Mouse (Mus musculus): ENCODE measurements around the gene Atg4d. TPM values are rescaled to one million over a fixed set of nuclear protein-coding genes. Genes with fewer than 3 reads are reported as not detected.
"Not testable (repeated sequence)": the region's sequence is repeated elsewhere in the genome, so short reads cannot be mapped to it uniquely, and the experiment has no call there.

Atg4d gene
- polyA plus RNA-seq, 1 experiment, result 53.1 TPM

DNA sequence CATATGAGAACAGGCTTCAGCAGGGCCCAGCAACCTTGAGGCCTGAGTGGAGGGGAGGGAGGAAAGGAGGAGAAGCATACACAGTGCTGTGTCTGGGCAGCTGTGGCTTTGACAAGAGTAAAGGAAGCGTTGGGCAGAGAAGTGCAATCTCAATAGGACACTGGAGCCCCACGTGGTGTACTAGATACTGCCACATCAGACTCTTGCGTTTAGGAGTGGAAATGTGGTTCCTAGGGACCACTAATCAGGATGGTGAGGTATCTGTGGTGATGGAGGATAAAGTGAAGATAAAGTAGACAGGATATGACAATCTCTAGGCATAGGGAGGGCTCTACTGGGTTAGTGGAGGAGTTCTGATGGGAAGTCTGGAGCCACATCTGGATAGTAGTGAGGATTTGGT, 21.7 kb downstream of the Atg4d start:
- H3K27me3 ChIP-seq (replicated peaks), result no peaks in the 10 kb centered on the region
- peaks cover 56% of the 10 kb centered on the region for H3K36me3 ChIP-seq (replicated peaks; ENCODE audit: low read length)
- peaks cover 56% of the 10 kb centered on the region for H3K4me1 ChIP-seq
- H3K9me3 ChIP-seq, result no peaks in the 10 kb centered on the region
- TF ChIP-seq GATA1 (IDR thresholded peaks at IDR 0.05; ENCODE audit: borderline replicate concordance, low read length), result no peak; the same call in 2 of the 3 replicates
- no peak for TF ChIP-seq FLI1 (IDR thresholded peaks at IDR 0.05; ENCODE audit: low read length)
- peak overlapping the region; percentile 96 for H3K4me3 ChIP-seq (replicated peaks)

DNA sequence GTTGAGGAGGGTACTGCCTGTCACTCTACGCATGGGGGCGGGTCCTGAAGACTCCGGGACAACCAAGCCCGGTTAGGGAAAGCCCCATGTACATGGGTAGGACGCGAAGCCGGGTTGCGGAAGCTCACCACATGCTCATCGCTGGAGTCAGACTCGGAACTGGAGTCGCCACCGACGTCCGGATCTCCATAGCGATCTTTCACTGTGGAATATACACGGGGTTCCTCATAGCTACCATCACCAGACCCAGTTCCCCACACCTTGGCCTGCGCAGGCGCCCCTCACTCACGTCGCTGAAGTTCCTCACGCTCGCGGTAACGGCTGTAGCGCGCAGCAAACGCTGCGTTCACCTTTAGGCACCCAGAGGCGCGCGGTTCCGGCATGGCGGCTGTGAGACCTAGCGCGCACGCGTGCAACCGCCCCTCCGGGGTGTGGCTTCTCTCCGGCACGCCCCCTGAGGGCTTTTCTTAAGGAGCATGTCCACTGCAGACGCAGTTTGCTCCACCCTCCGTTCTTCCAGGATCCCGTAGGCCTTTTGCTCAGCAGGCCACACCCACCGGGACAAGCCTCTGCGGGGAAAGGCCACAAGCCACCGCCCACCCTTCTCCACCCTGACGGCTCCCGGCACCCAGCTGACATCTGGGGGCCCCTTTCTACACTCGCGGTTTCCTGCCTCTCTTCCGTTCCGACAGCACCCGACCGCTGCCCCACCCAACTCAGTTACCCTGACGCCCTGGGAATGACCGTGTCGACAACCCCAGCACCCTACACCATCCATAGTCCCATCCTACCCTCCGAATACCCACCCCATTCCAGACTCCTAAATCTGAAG, 22.7 kb downstream of the Atg4d start, which contains the start of gene Kri1:
TSS of gene Kri1 (minus strand) at position 399 of the 832 bp plus-strand sequence.
- Histone ChIP-seq H3K9me3 (no peaks in the 10 kb centered on the region), H3K27me3 (replicated peaks) (no peaks in the 10 kb centered on the region), H3K36me3 (replicated peaks; ENCODE audit: low read length) (peaks cover 47% of the 10 kb centered on the region), H3K4me1 (peaks cover 59% of the 10 kb centered on the region), H3K4me3 (replicated peaks) (peak within 1 kb of the TSS; percentile 96)
- TF ChIP-seq FLI1 (IDR thresholded peaks at IDR 0.05; ENCODE audit: low read length) (peak; percentile 74; the same call in 1 of the 2 replicates), GATA1 (IDR thresholded peaks at IDR 0.05; ENCODE audit: borderline replicate concordance, low read length) (no peak)

GRCm38 (mm10) chr9:21288404-21289336, 23.6 kb downstream of the Atg4d start:
- peaks cover 56% of the 10 kb centered on the region for H3K4me1 ChIP-seq
- no peaks in the 10 kb centered on the region for H3K9me3 ChIP-seq
- H3K27me3 ChIP-seq (replicated peaks), result no peaks in the 10 kb centered on the region
- peak overlapping the region; percentile 96 for H3K4me3 ChIP-seq (replicated peaks)
- TF ChIP-seq FLI1 (IDR thresholded peaks at IDR 0.05; ENCODE audit: low read length) (no peak), GATA1 (IDR thresholded peaks at IDR 0.05; ENCODE audit: borderline replicate concordance, low read length) (no peak)
- peaks cover 40% of the 10 kb centered on the region for H3K36me3 ChIP-seq (replicated peaks; ENCODE audit: low read length)

- no peak for TF ChIP-seq GATA1 (IDR thresholded peaks at IDR 0.05; ENCODE audit: borderline replicate concordance, low read length)
- TF ChIP-seq FLI1 (IDR thresholded peaks at IDR 0.05; ENCODE audit: low read length), result no peak
- peaks cover 49% of the 10 kb centered on the region for H3K4me1 ChIP-seq
- no peaks in the 10 kb centered on the region for H3K9me3 ChIP-seq
- H3K4me3 ChIP-seq (replicated peaks), result peak overlapping the region; percentile 96
- H3K27me3 ChIP-seq (replicated peaks), result no peaks in the 10 kb centered on the region
- H3K36me3 ChIP-seq (replicated peaks; ENCODE audit: low read length), result peaks cover 33% of the 10 kb centered on the region
These were observed 24.2 kb downstream of the Atg4d start for GRCm38 (mm10) chr9:21289337-21289671.

GRCm38 (mm10) chr9:21290589-21290988, 25.5 kb downstream of the Atg4d start:
- no peaks in the 10 kb centered on the region for H3K9me3 ChIP-seq
- H3K4me3 ChIP-seq (replicated peaks), result peak overlapping the region; percentile 96
- H3K36me3 ChIP-seq (replicated peaks; ENCODE audit: low read length), result peaks cover 21% of the 10 kb centered on the region
- H3K27me3 ChIP-seq (replicated peaks), result no peaks in the 10 kb centered on the region
- no peak for TF ChIP-seq FLI1 (IDR thresholded peaks at IDR 0.05; ENCODE audit: low read length)
- no peak for TF ChIP-seq GATA1 (IDR thresholded peaks at IDR 0.05; ENCODE audit: borderline replicate concordance, low read length)
- H3K4me1 ChIP-seq, result peaks cover 43% of the 10 kb centered on the region

DNA sequence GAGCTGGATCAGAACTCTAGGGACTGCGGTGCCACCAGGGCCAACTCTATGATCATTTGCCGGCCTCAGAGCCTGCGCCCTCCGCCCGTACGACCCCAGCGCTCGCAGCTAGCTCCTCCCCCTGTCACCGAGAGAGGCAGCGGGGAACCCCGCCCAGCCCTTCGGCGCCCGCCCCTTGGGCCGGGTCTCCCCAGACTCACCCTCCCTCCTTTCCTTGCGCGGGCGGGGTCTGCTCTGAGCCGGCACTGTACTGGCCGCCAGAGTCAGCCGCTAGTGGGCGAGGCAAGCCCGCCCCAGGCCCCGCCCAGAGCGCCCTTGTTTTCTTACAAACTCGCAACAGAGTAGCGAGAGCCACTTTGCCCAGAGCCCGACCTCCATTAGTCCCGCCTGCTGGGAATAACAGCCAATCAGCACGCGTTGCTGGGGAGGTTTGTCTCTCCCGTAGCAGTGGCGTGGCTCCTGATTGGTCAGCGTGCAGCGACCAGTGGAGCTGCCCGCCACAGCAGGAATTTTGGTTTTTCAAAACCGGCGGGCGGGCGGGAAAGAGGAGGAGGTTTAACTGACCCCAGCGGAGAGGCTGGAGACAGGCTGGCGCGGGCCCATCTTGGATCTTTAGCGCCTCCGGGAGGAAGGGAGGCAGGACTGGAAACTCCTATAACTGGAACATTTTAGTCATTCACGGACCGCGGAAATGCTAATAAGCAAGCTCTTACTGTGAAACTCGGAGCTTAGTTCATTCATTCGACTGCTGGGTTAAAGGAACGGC, 26.1 kb downstream of the Atg4d start, which contains the start of gene Cdkn2d:
TSS of gene Cdkn2d (minus strand) at position 386 of the 766 bp plus-strand sequence.
- Histone ChIP-seq H3K36me3 (replicated peaks; ENCODE audit: low read length) (peaks cover 16% of the 10 kb centered on the region), H3K27me3 (replicated peaks) (no peaks in the 10 kb centered on the region), H3K9me3 (no peaks in the 10 kb centered on the region), H3K4me1 (peaks cover 37% of the 10 kb centered on the region), H3K4me3 (replicated peaks) (peak within 1 kb of the TSS; percentile 96)
- TF ChIP-seq GATA1 (IDR thresholded peaks at IDR 0.05; ENCODE audit: borderline replicate concordance, low read length) (no peak), FLI1 (IDR thresholded peaks at IDR 0.05; ENCODE audit: low read length) (peak; percentile 41; the same call in 1 of the 2 replicates)

GRCm38 (mm10) chr9:21291868-21292267, 26.8 kb downstream of the Atg4d start:
- peaks cover 11% of the 10 kb centered on the region for H3K36me3 ChIP-seq (replicated peaks; ENCODE audit: low read length)
- H3K4me3 ChIP-seq (replicated peaks), result peak overlapping the region; percentile 96
- H3K27me3 ChIP-seq (replicated peaks); H3K9me3 ChIP-seq: not testable (repeated sequence)
- peaks cover 36% of the 10 kb centered on the region for H3K4me1 ChIP-seq

DNA sequence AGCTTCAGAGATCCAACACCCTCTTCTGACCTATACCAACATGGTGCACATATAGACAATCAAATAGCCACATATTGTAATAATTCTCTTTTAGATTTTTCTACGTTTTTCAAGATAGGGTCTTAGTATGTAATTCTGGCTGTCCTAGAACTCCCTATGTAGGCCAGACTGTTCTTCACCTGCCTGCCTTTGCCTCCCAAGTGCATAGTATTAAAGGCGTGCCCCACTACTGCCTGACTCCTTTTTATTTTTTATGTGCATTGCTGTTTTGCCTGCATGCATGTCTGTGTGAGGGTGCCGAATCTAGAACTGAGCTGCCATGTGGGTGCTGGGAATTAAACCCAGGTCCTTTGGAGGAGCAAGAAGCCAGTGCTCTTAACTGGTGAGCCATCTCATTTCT, 27.2 kb downstream of the Atg4d start:
- no peak for TF ChIP-seq GATA1 (IDR thresholded peaks at IDR 0.05; ENCODE audit: borderline replicate concordance, low read length)
- TF ChIP-seq FLI1 (IDR thresholded peaks at IDR 0.05; ENCODE audit: low read length), result no peak
- Histone ChIP-seq H3K4me1 (peaks cover 36% of the 10 kb centered on the region), H3K9me3 (no peaks in the 10 kb centered on the region), H3K36me3 (replicated peaks; ENCODE audit: low read length) (peaks cover 11% of the 10 kb centered on the region), H3K4me3 (replicated peaks) (peak overlapping the region; percentile 50), H3K27me3 (replicated peaks) (no peaks in the 10 kb centered on the region)

DNA sequence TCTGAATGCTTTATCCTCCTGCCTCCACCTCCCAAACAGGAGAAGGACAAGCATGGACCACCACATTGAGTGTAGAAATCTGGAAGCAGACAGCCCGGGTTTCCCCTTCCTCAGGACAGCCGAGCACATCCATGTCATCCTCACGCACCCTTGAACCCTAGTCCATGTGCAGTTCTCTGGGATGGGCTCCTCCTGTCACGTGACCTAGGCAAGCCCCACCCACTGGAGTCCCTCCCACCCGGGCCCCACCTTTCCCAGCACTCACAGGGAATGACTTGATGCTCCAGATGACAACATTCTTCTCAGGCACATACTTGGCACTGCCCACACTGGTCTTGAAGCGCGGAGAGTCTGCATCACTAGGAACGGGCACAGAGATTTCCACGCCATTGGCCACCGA, 33.9 kb downstream of the Atg4d start:
- no peaks in the 10 kb centered on the region for H3K36me3 ChIP-seq (replicated peaks; ENCODE audit: low read length)
- H3K9me3 ChIP-seq, result peaks cover 7% of the 10 kb centered on the region
- peaks cover 32% of the 10 kb centered on the region for H3K4me1 ChIP-seq
- no peak for TF ChIP-seq FLI1 (IDR thresholded peaks at IDR 0.05; ENCODE audit: low read length)
- no peak for TF ChIP-seq GATA1 (IDR thresholded peaks at IDR 0.05; ENCODE audit: borderline replicate concordance, low read length)
- peaks cover 2% of the 10 kb centered on the region for H3K27me3 ChIP-seq (replicated peaks)
- H3K4me3 ChIP-seq (replicated peaks), result no peak overlapping the region
